Mouse (Mus musculus): Measurements from ENCODE around the gene Slc2a5. TPM values are rescaled to one million over a fixed set of nuclear protein-coding genes. Genes with fewer than 3 reads are reported as not detected.

Gene Slc2a5
- polyA plus RNA-seq, 1 experiment from 2014 or later, result 1.8 TPM

GRCm38 (mm10) chr4:150132692-150133271 is 13.7 kb downstream of the Slc2a5 start:
- Histone ChIP-seq H3K4me1 (peaks cover 45% of the 10 kb centered on the region), H3K4me3 (peak overlapping the region; percentile 42), H3K27me3 (ENCODE audit: low read depth, poor library complexity, severe bottlenecking) (peaks cover 9% of the 10 kb centered on the region; the same call in 1 of the 2 replicates), H3K36me3 (no peaks in the 10 kb centered on the region), H3K27ac (replicated peaks) (no peak overlapping the region), H3K9me3 (replicated peaks) (no peaks in the 10 kb centered on the region)
- WGBS, result 29% methylated on average over 24 of the region's 24 CpGs
- DNase-seq (ENCODE audit: low spot score), result no peak

GRCm38 (mm10) chr4:150135254-150135653 is 16.2 kb downstream of the Slc2a5 start:
- WGBS, result 92% methylated on average over 7 of the region's 7 CpGs
- no peak for DNase-seq (ENCODE audit: low spot score)
- Histone ChIP-seq H3K4me3 (no peak overlapping the region), H3K4me1 (peaks cover 56% of the 10 kb centered on the region), H3K9me3 (replicated peaks) (no peaks in the 10 kb centered on the region), H3K36me3 (no peaks in the 10 kb centered on the region), H3K27me3 (ENCODE audit: low read depth, poor library complexity, severe bottlenecking) (peaks cover 16% of the 10 kb centered on the region; the same call in 1 of the 2 replicates), H3K27ac (replicated peaks) (no peak overlapping the region)

- no peak overlapping the region for H3K4me3 ChIP-seq
- H3K36me3 ChIP-seq, result no peaks in the 10 kb centered on the region
- DNase-seq (ENCODE audit: low spot score), result peak; percentile 82
- no peaks in the 10 kb centered on the region for H3K9me3 ChIP-seq (replicated peaks)
- H3K27ac ChIP-seq (replicated peaks), result no peak overlapping the region
- peaks cover 54% of the 10 kb centered on the region for H3K4me1 ChIP-seq
- 7% methylated on average over 10 of the region's 10 CpGs for WGBS
- peaks cover 16% of the 10 kb centered on the region; the same call in 1 of the 2 replicates for H3K27me3 ChIP-seq (ENCODE audit: low read depth, poor library complexity, severe bottlenecking)
Observed at GRCm38 (mm10) chr4:150136693-150137092, 17.6 kb downstream of the Slc2a5 start.

- H3K4me1 ChIP-seq, result peaks cover 54% of the 10 kb centered on the region
- H3K27ac ChIP-seq (replicated peaks), result no peak overlapping the region; the same call in 1 of the 2 replicates
- peak overlapping the region; percentile 39; the same call in 1 of the 2 replicates for H3K4me3 ChIP-seq
- no peaks in the 10 kb centered on the region for H3K9me3 ChIP-seq (replicated peaks)
- DNase-seq (ENCODE audit: low spot score), result no peak
- H3K27me3 ChIP-seq (ENCODE audit: low read depth, poor library complexity, severe bottlenecking), result peaks cover 16% of the 10 kb centered on the region; the same call in 1 of the 2 replicates
- H3K36me3 ChIP-seq, result no peaks in the 10 kb centered on the region
- 89% methylated on average over 7 of the region's 7 CpGs for WGBS
Observed at GRCm38 (mm10) chr4:150137368-150138083, 18.4 kb downstream of the Slc2a5 start.

- 37% methylated on average over 9 of the region's 9 CpGs for WGBS
- peak; percentile 56 for DNase-seq (ENCODE audit: low spot score)
- Histone ChIP-seq H3K9me3 (replicated peaks) (no peaks in the 10 kb centered on the region), H3K4me3 (peak overlapping the region; percentile 39), H3K4me1 (peaks cover 48% of the 10 kb centered on the region), H3K27me3 (ENCODE audit: low read depth, poor library complexity, severe bottlenecking) (peaks cover 16% of the 10 kb centered on the region; the same call in 1 of the 2 replicates), H3K27ac (replicated peaks) (peak overlapping the region; percentile 42; the same call in 1 of the 2 replicates), H3K36me3 (no peaks in the 10 kb centered on the region)
Observed at GRCm38 (mm10) chr4:150138084-150138543, 19.0 kb downstream of the Slc2a5 start.

- Histone ChIP-seq H3K27ac (replicated peaks) (no peak overlapping the region), H3K4me1 (peaks cover 39% of the 10 kb centered on the region), H3K9me3 (replicated peaks) (no peaks in the 10 kb centered on the region), H3K4me3 (no peak overlapping the region), H3K27me3 (ENCODE audit: low read depth, poor library complexity, severe bottlenecking) (peaks cover 9% of the 10 kb centered on the region; the same call in 1 of the 2 replicates), H3K36me3 (no peaks in the 10 kb centered on the region)
- DNase-seq (ENCODE audit: low spot score), result no peak
- WGBS, result 75% methylated on average over 13 of the region's 13 CpGs
Observed at GRCm38 (mm10) chr4:150139090-150139489, 20.0 kb downstream of the Slc2a5 start.

- Histone ChIP-seq H3K27me3 (ENCODE audit: low read depth, poor library complexity, severe bottlenecking) (peaks cover 7% of the 10 kb centered on the region; the same call in 1 of the 2 replicates), H3K36me3 (no peaks in the 10 kb centered on the region), H3K4me1 (peaks cover 35% of the 10 kb centered on the region), H3K9me3 (replicated peaks) (no peaks in the 10 kb centered on the region), H3K4me3 (no peak overlapping the region), H3K27ac (replicated peaks) (no peak overlapping the region)
- DNase-seq (ENCODE audit: low spot score), result no peak
- 82% methylated on average over 7 of the region's 7 CpGs for WGBS
Observed at GRCm38 (mm10) chr4:150140346-150140745, 21.3 kb downstream of the Slc2a5 start.

- H3K9me3 ChIP-seq (replicated peaks), result 0 out of 2 replicates have a peak, but pooled peaks cover 15% of the 10 kb centered on the region
- 21% methylated on average over 12 of the region's 12 CpGs for WGBS
- H3K27me3 ChIP-seq (ENCODE audit: low read depth, poor library complexity, severe bottlenecking), result 0 out of 2 replicates have a peak, but pooled peaks cover 5% of the 10 kb centered on the region
- no peak overlapping the region for H3K27ac ChIP-seq (replicated peaks)
- peaks cover 11% of the 10 kb centered on the region; the same call in 1 of the 2 replicates for H3K4me1 ChIP-seq
- no peak for DNase-seq (ENCODE audit: low spot score)
- H3K4me3 ChIP-seq, result peak overlapping the region; percentile 27
- no peaks in the 10 kb centered on the region for H3K36me3 ChIP-seq
Observed at GRCm38 (mm10) chr4:150144242-150144641, 25.2 kb downstream of the Slc2a5 start.

- Histone ChIP-seq H3K9me3 (replicated peaks) (0 out of 2 replicates have a peak, but pooled peaks cover 18% of the 10 kb centered on the region), H3K36me3 (no peaks in the 10 kb centered on the region), H3K4me1 (no peaks in the 10 kb centered on the region), H3K27me3 (ENCODE audit: low read depth, poor library complexity, severe bottlenecking) (no peaks in the 10 kb centered on the region), H3K27ac (replicated peaks) (no peak overlapping the region), H3K4me3 (no peak overlapping the region)
- 86% methylated on average over 4 of the region's 4 CpGs for WGBS
- no peak for DNase-seq (ENCODE audit: low spot score)
Observed at GRCm38 (mm10) chr4:150146286-150146685, 27.2 kb downstream of the Slc2a5 start.

- Histone ChIP-seq H3K4me3 (no peak overlapping the region), H3K4me1 (no peaks in the 10 kb centered on the region), H3K27me3 (ENCODE audit: low read depth, poor library complexity, severe bottlenecking) (no peaks in the 10 kb centered on the region), H3K9me3 (replicated peaks) (0 out of 2 replicates have a peak, but pooled peaks cover 20% of the 10 kb centered on the region), H3K27ac (replicated peaks) (no peak overlapping the region), H3K36me3 (no peaks in the 10 kb centered on the region)
- WGBS, result 82% methylated on average over 7 of the region's 7 CpGs
- DNase-seq (ENCODE audit: low spot score), result no peak
Observed at GRCm38 (mm10) chr4:150151045-150151444, 32.0 kb downstream of the Slc2a5 start.

GRCm38 (mm10) chr4:150152483-150152882 is 33.4 kb downstream of the Slc2a5 start:
- DNase-seq (ENCODE audit: low spot score), result no peak
- 0 out of 2 replicates have a peak, but pooled peaks cover 20% of the 10 kb centered on the region for H3K9me3 ChIP-seq (replicated peaks)
- 84% methylated on average over 8 of the region's 8 CpGs for WGBS
- H3K4me3 ChIP-seq, result no peak overlapping the region
- H3K4me1 ChIP-seq, result no peaks in the 10 kb centered on the region
- H3K36me3 ChIP-seq, result no peaks in the 10 kb centered on the region
- no peaks in the 10 kb centered on the region for H3K27me3 ChIP-seq (ENCODE audit: low read depth, poor library complexity, severe bottlenecking)
- no peak overlapping the region for H3K27ac ChIP-seq (replicated peaks)

GRCm38 (mm10) chr4:150155301-150155700 is 36.2 kb downstream of the Slc2a5 start:
- no peak overlapping the region for H3K27ac ChIP-seq (replicated peaks)
- H3K4me1 ChIP-seq, result peaks cover 8% of the 10 kb centered on the region; the same call in 1 of the 2 replicates
- no peak overlapping the region for H3K4me3 ChIP-seq
- H3K9me3 ChIP-seq (replicated peaks), result 0 out of 2 replicates have a peak, but pooled peaks cover 6% of the 10 kb centered on the region
- DNase-seq (ENCODE audit: low spot score), result no peak
- H3K27me3 ChIP-seq (ENCODE audit: low read depth, poor library complexity, severe bottlenecking), result no peaks in the 10 kb centered on the region
- no peaks in the 10 kb centered on the region for H3K36me3 ChIP-seq
- 92% methylated on average over 4 of the region's 4 CpGs for WGBS

Data from midbrain, embryonic 10.5 days (tissue).